Mouse (Mus musculus): ENCODE results near the gene Schip1. TPM values are rescaled to one million over a fixed set of nuclear protein-coding genes. Genes with fewer than 3 reads are reported as not detected.

The Schip1 gene
- polyA plus RNA-seq, 1 experiment from 2014 or later: 43.8 TPM

DNA sequence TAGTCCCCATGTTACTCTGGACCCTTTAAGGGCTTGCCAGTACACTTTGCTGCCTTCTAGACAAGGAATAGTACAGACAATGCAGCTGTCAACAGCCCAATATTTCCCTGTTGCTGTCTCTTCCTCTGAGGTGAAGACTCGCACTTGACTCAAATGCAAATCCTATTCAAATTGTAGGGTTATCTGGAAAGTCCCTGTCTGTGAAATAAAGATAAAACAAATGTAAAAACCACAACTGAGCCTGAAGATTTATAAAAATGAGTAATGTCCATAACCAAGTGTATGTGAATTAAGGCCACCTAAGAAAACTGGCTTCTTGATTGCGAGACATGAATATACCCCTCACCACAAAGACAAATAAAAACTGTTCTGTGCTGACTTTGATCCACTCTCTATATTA lies 175.3 kb downstream of the Schip1 start:
- 82% methylated on average over 2 of the region's 2 CpGs for WGBS
- Histone ChIP-seq H3K27me3 (ENCODE audit: insufficient read depth, low read length) (no peaks in the 10 kb centered on the region), H3K27ac (ENCODE audit: low read depth) (no peak overlapping the region), H3K4me1 (ENCODE audit: insufficient read depth) (no peaks in the 10 kb centered on the region), H3K4me3 (ENCODE audit: low read depth, low read length) (no peak overlapping the region), H3K4me2 (no peak overlapping the region), H3K9ac (no peak overlapping the region), H3K9me3 (ENCODE audit: low read depth, low read length) (no peaks in the 10 kb centered on the region), H3K36me3 (ENCODE audit: insufficient read depth) (no peaks in the 10 kb centered on the region)
- ATAC-seq (ENCODE audit: insufficient read depth): no peak
- TF ChIP-seq CTCF (IDR thresholded peaks at IDR 0.05; ENCODE audit: low read depth): no peak
- DNase-seq: no peak

DNA sequence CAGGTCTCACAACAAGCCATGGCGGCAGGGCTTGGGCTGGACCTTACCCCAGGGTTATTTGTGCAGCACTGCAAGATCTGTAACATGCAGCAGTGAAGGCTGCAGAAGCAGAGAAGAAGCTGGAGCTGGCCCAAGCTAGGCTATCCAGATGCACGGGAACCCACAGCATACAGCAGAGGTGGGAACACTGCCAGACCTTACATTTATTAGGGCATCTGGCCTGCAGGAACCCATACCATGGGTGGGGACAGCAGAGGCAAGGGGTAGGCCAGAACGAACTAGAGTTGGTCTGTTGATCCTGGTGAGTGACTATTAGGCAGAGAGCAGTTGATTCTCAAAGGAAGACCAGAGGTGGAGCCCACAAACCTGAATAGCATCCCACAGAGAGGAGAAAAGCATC lies 178.6 kb downstream of the Schip1 start:
- Histone ChIP-seq H3K27ac (ENCODE audit: low read depth) (no peak overlapping the region), H3K36me3 (ENCODE audit: insufficient read depth) (no peaks in the 10 kb centered on the region), H3K27me3 (ENCODE audit: insufficient read depth, low read length) (no peaks in the 10 kb centered on the region), H3K4me1 (ENCODE audit: insufficient read depth) (no peaks in the 10 kb centered on the region), H3K9ac (no peak overlapping the region), H3K4me2 (no peak overlapping the region), H3K9me3 (ENCODE audit: low read depth, low read length) (no peaks in the 10 kb centered on the region), H3K4me3 (ENCODE audit: low read depth, low read length) (no peak overlapping the region)
- no peak for TF ChIP-seq CTCF (IDR thresholded peaks at IDR 0.05; ENCODE audit: low read depth)
- DNase-seq (no peak), ATAC-seq (ENCODE audit: insufficient read depth) (no peak)
- WGBS: 67% methylated on average over 3 of the region's 3 CpGs

DNA sequence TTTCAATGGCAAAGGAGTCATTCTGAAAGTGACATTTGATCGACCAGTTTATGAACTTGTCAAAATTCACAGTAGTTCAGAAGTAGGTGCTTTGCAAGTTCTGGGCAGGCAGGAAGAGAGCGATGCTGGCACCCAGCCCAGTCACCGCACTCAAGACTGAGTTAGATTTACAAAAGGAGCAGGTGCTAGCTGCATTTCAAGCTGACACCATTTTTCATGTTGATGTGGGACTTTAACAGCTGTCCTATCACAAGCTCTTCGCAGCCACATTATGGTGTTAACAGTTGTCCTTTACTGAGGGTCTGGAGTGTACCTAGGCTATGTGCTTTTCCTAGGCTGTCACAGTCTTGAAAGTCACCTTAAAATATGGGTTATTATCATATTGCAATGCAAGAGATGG lies 181.6 kb downstream of the Schip1 start:
- 48% methylated on average over 4 of the region's 4 CpGs for WGBS

DNA sequence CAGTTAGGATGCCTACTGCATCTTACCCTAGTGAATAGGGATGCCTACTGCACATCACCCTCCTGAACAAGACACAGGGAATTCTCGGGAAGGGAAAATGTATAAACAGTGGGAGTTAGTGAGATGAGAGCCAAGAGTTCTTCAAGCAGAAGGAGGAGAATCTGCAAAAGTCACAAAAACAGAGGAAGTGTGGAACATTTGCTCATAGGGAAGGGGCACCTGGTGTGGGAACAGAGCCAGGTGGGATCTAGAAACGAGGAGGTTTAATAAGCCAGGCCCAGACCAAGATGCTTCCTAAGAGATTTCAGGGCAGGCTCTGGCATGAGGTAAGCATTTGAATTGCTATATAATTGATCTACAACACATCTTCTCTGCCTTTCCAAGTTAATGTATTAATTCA lies 186.0 kb downstream of the Schip1 start:
- no peak for TF ChIP-seq CTCF (IDR thresholded peaks at IDR 0.05; ENCODE audit: low read depth)
- no peaks in the 10 kb centered on the region; the same call in 1 of the 2 replicates for H3K4me1 ChIP-seq (ENCODE audit: insufficient read depth)
- no peak overlapping the region for H3K9ac ChIP-seq
- no peaks in the 10 kb centered on the region for H3K9me3 ChIP-seq (ENCODE audit: low read depth, low read length)
- ATAC-seq (ENCODE audit: insufficient read depth): no peak
- no peak overlapping the region for H3K4me3 ChIP-seq (ENCODE audit: low read depth, low read length)
- no peaks in the 10 kb centered on the region for H3K36me3 ChIP-seq (ENCODE audit: insufficient read depth)
- 53% methylated on average over 2 of the region's 2 CpGs for WGBS
- H3K4me2 ChIP-seq: no peak overlapping the region
- no peak overlapping the region for H3K27ac ChIP-seq (ENCODE audit: low read depth)
- DNase-seq: no peak
- no peaks in the 10 kb centered on the region for H3K27me3 ChIP-seq (ENCODE audit: insufficient read depth, low read length)

More for the DNA sequence above, 181.6 kb downstream of the Schip1 start:
- no peaks in the 10 kb centered on the region for H3K4me1 ChIP-seq (ENCODE audit: insufficient read depth)
- H3K4me2 ChIP-seq: no peak overlapping the region
- H3K27ac ChIP-seq (ENCODE audit: low read depth): no peak overlapping the region
- TF ChIP-seq CTCF (IDR thresholded peaks at IDR 0.05; ENCODE audit: low read depth): no peak
- no peak overlapping the region for H3K4me3 ChIP-seq (ENCODE audit: low read depth, low read length)
- H3K9me3 ChIP-seq (ENCODE audit: low read depth, low read length): no peaks in the 10 kb centered on the region
- H3K27me3 ChIP-seq (ENCODE audit: insufficient read depth, low read length): no peaks in the 10 kb centered on the region
- no peaks in the 10 kb centered on the region for H3K36me3 ChIP-seq (ENCODE audit: insufficient read depth)
- ATAC-seq (ENCODE audit: insufficient read depth) (no peak), DNase-seq (peak; percentile 62)
- no peak overlapping the region for H3K9ac ChIP-seq

DNA sequence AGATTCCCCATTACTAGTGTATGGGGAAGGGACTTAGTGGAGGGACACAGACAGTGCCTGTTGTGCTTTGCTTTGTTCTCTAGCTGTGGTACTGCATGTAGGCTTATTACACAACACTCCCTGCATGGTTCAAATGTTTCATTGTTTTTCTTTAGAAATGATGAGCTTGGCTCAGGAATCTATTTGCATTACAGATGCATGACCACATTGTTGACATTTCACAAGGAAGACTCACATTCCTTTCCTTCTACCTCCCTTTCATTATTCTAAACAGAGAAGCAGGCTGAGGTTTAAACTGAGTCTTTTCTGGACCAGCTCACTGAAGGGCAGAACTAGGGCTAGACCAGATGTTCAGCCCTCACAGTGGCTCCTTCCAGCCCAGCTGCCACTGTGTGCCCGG lies 187.7 kb downstream of the Schip1 start:
- Histone ChIP-seq H3K4me1 (ENCODE audit: insufficient read depth) (no peaks in the 10 kb centered on the region; the same call in 1 of the 2 replicates), H3K36me3 (ENCODE audit: insufficient read depth) (no peaks in the 10 kb centered on the region), H3K4me2 (no peak overlapping the region), H3K9me3 (ENCODE audit: low read depth, low read length) (no peaks in the 10 kb centered on the region), H3K4me3 (ENCODE audit: low read depth, low read length) (no peak overlapping the region), H3K27ac (ENCODE audit: low read depth) (no peak overlapping the region), H3K9ac (no peak overlapping the region), H3K27me3 (ENCODE audit: insufficient read depth, low read length) (no peaks in the 10 kb centered on the region)
- no peak for TF ChIP-seq CTCF (IDR thresholded peaks at IDR 0.05; ENCODE audit: low read depth)
- DNase-seq (peak; percentile 35), ATAC-seq (ENCODE audit: insufficient read depth) (peak; percentile 58; the same call in 1 of the 2 replicates)
- WGBS: 39% methylated on average over 1 of the region's 1 CpGs

DNA sequence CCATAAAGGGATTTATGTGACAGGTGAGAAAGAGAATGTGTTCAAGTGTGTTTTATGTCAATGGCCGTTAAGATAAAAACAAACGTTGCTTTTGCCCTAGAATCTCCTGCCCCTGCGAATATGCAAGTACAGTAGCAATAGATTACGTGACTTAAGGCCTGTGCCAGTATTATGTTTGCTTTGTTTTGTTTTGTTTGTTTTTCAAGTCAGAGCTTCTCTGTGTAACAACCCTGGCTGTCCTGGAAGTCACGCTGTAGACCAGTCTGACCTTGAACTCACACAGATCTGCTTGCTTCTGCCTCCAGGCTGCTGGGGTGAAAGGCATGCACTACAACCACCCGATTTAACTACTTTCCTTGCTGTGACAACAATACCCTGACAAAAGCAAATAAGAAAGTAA lies 197.7 kb downstream of the Schip1 start:
- 47% methylated on average over 6 of the region's 6 CpGs for WGBS
- no peak for TF ChIP-seq CTCF (IDR thresholded peaks at IDR 0.05; ENCODE audit: low read depth)

DNA sequence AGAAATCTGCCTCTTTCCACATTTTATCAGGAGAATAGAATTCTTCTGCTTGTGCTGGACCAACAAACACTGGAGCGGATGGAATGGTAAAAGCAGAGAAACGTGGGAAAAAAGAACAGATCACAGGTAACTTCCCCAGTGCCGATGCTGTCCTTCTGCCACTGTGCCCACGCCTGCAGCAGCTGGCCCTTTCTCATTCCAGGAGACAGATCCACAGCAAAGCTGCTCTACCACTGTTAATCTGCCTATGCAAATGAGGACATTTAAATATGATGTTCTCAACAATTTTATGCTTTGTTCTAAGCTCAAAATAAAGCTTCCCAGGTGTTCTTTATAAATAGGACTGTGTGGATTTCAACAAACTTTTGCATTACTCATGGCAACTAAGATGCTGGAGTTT lies 203.3 kb downstream of the Schip1 start:
- ATAC-seq (ENCODE audit: insufficient read depth): no peak
- WGBS: 84% methylated on average over 4 of the region's 4 CpGs

More for the DNA sequence above, 197.7 kb downstream of the Schip1 start:
- H3K4me1 ChIP-seq (ENCODE audit: insufficient read depth): no peaks in the 10 kb centered on the region
- no peak overlapping the region for H3K9ac ChIP-seq
- DNase-seq: no peak
- no peaks in the 10 kb centered on the region for H3K9me3 ChIP-seq (ENCODE audit: low read depth, low read length)
- no peaks in the 10 kb centered on the region for H3K27me3 ChIP-seq (ENCODE audit: insufficient read depth, low read length)
- no peak overlapping the region for H3K27ac ChIP-seq (ENCODE audit: low read depth)
- H3K4me2 ChIP-seq: no peak overlapping the region
- no peaks in the 10 kb centered on the region for H3K36me3 ChIP-seq (ENCODE audit: insufficient read depth)
- H3K4me3 ChIP-seq (ENCODE audit: low read depth, low read length): no peak overlapping the region
- no peak for ATAC-seq (ENCODE audit: insufficient read depth)

DNA sequence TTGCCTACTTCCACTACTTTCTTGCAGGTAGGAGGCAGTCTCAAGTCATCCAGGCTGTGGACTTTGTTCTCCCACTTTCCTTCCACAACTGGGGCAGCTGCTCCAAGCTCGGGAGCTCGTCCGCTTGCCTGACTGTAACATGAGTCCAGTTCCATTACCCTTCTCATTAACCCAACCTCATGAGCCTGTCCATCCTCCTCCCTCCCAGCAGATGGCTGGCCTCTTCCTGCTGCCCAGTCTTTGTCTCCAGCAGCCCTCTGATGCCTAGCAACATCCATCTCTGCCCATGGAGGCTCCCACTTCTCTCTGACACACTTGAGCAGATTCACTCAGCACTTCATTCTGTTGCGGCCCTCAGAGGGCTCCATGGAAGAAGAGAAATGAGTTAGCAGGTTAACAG lies 204.6 kb downstream of the Schip1 start:
- no peak overlapping the region for H3K4me2 ChIP-seq
- WGBS: 77% methylated on average over 4 of the region's 4 CpGs
- no peaks in the 10 kb centered on the region for H3K4me1 ChIP-seq (ENCODE audit: insufficient read depth)
- H3K9ac ChIP-seq: no peak overlapping the region
- no peak for DNase-seq
- H3K9me3 ChIP-seq (ENCODE audit: low read depth, low read length): no peaks in the 10 kb centered on the region
- no peaks in the 10 kb centered on the region for H3K27me3 ChIP-seq (ENCODE audit: insufficient read depth, low read length)
- H3K36me3 ChIP-seq (ENCODE audit: insufficient read depth): no peaks in the 10 kb centered on the region
- no peak overlapping the region for H3K4me3 ChIP-seq (ENCODE audit: low read depth, low read length)
- no peak for ATAC-seq (ENCODE audit: insufficient read depth)
- no peak overlapping the region for H3K27ac ChIP-seq (ENCODE audit: low read depth)
- TF ChIP-seq CTCF (IDR thresholded peaks at IDR 0.05; ENCODE audit: low read depth): no peak

More for the DNA sequence above, 203.3 kb downstream of the Schip1 start:
- no peak overlapping the region for H3K9ac ChIP-seq
- no peaks in the 10 kb centered on the region for H3K36me3 ChIP-seq (ENCODE audit: insufficient read depth)
- no peaks in the 10 kb centered on the region for H3K9me3 ChIP-seq (ENCODE audit: low read depth, low read length)
- no peak overlapping the region for H3K4me2 ChIP-seq
- H3K27ac ChIP-seq (ENCODE audit: low read depth): no peak overlapping the region
- no peak overlapping the region for H3K4me3 ChIP-seq (ENCODE audit: low read depth, low read length)
- no peaks in the 10 kb centered on the region for H3K4me1 ChIP-seq (ENCODE audit: insufficient read depth)
- no peak for TF ChIP-seq CTCF (IDR thresholded peaks at IDR 0.05; ENCODE audit: low read depth)
- no peaks in the 10 kb centered on the region for H3K27me3 ChIP-seq (ENCODE audit: insufficient read depth, low read length)
- DNase-seq: no peak

Measured in lung, embryonic 14.5 days (tissue).